Comparison of ENCODE assay signal across 14 mouse cellular contexts in the genomic region with DNA sequence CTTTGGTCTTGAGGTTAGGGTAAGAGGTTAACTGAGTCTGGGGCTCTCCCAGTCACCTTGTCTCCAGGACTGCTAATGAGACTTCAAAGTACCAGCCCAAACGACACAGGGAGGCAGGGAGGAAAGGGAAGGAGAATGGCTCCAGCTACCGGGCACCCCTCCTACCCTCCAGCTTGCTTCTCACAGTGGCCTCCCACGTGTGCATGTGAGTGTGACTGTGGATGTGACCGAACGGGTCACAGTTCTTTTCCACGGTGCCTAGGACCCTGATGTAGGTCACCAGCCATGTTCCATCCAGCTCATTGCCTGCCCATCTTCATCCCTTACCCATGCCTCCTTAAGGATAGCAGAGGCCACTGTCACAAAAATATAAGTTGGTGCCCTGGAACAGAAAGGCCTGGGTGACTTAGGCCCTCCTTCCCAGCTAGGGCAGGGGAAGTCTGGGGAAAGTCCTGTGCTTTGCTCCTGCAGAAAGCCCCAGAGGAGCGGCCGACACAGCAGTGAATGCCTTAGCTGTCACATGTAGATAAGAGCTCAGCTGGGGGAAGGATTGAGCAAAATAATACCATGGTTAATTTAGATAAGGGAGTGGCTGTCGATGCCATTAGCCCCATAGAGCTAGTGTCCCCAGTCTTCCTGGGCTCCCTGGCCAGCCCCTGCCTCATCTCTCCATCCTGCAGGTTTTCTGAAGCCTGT. TPM values are rescaled to one million over a fixed set of nuclear protein-coding genes. Genes with fewer than 3 reads are reported as not detected.
DNase-seq lines count a peak whose midpoint lies in the region; ATAC-seq lines count a peak whose summit lies in the region.
"Had no signal": no experiment of that assay in that cellular context is flagged by ENCODE, and none has a peak within 500 bp of the region (broad histone marks: within the 10 kb centered on the region; RNA-seq: fewer than 3 reads in every experiment).

No protein-coding gene starts in this region.

- no peaks in the 10 kb centered on the region for H3K9me3 ChIP-seq in heart, embryonic 11.5 days (replicated peaks; ENCODE audit: control insufficient read depth, low read length)
- no peaks in the 10 kb centered on the region for H3K9me3 ChIP-seq in neural tube, embryonic 11.5 days (ENCODE audit: control insufficient read depth, low read length)
- H3K9me3 ChIP-seq in neural tube, embryonic 15.5 days (replicated peaks): no peaks in the 10 kb centered on the region
- H3K9me3 ChIP-seq in liver, embryonic 12.5 days (replicated peaks): no peaks in the 10 kb centered on the region
- H3K9me3 ChIP-seq in stomach, embryonic 16.5 days (replicated peaks; ENCODE audit: control insufficient read depth, low read length): no peaks in the 10 kb centered on the region
- H3K9me3 ChIP-seq: embryonic facial prominence, embryonic 15.5 days had no signal

- H3K4me1 ChIP-seq in heart, embryonic 11.5 days (ENCODE audit: control insufficient read depth, insufficient read depth, low read length): peaks cover 25% of the 10 kb centered on the region
- peaks cover 5% of the 10 kb centered on the region; the same call in 1 of the 2 replicates for H3K4me1 ChIP-seq in neural tube, embryonic 11.5 days (ENCODE audit: control insufficient read depth, insufficient read depth, low read length)
- H3K4me1 ChIP-seq in neural tube, embryonic 15.5 days: peaks cover 18% of the 10 kb centered on the region
- H3K4me1 ChIP-seq in liver, embryonic 12.5 days: peaks cover 86% of the 10 kb centered on the region
- H3K4me1 ChIP-seq in stomach, embryonic 16.5 days (ENCODE audit: control insufficient read depth, insufficient read depth, low read length): peaks cover 29% of the 10 kb centered on the region

- H3K27me3 ChIP-seq in heart, embryonic 11.5 days (ENCODE audit: control insufficient read depth, insufficient read depth, low read length): no peaks in the 10 kb centered on the region
- peaks cover 5% of the 10 kb centered on the region; the same call in 1 of the 2 replicates for H3K27me3 ChIP-seq in neural tube, embryonic 11.5 days (ENCODE audit: control insufficient read depth, insufficient read depth, low read length)
- no peaks in the 10 kb centered on the region for H3K27me3 ChIP-seq in neural tube, embryonic 15.5 days (replicated peaks)
- no peaks in the 10 kb centered on the region for H3K27me3 ChIP-seq in liver, embryonic 12.5 days (replicated peaks)
- no peaks in the 10 kb centered on the region for H3K27me3 ChIP-seq in stomach, embryonic 16.5 days (ENCODE audit: control insufficient read depth, insufficient read depth, low read length)
- H3K27me3 ChIP-seq: embryonic facial prominence, embryonic 15.5 days had no signal

- no peak for DNase-seq in heart, adult 9 months (ENCODE audit: low spot score in 2 of 2)
- no peak for DNase-seq in neural tube, embryonic 11.5 days (ENCODE audit: low spot score)
- DNase-seq in lung, postnatal 4 days: no peak
- DNase-seq in cerebellum, adult 11 months: no peak
- DNase-seq: B cell, adult 2 months; cerebellum, adult 2 months; kidney, postnatal 25 days; lung, adult 2 months had no signal

- 41% methylated on average over 9 of the region's 9 CpGs for WGBS in heart, embryonic 11.5 days (ENCODE audit: insufficient replicate concordance)
- WGBS in neural tube, embryonic 11.5 days: 75% methylated on average over 9 of the region's 9 CpGs
- WGBS in neural tube, embryonic 15.5 days: 76% methylated on average over 9 of the region's 9 CpGs
- WGBS in liver, embryonic 12.5 days (ENCODE audit: insufficient replicate concordance): 32% methylated on average over 9 of the region's 9 CpGs
- WGBS in stomach, embryonic 16.5 days: 66% methylated on average over 9 of the region's 9 CpGs

- H3K4me3 ChIP-seq in heart, embryonic 11.5 days (ENCODE audit: low read depth, low read length): no peak overlapping the region; the same call in 1 of the 2 replicates
- no peak overlapping the region for H3K4me3 ChIP-seq in neural tube, embryonic 11.5 days (ENCODE audit: low read depth, low read length)
- H3K4me3 ChIP-seq in neural tube, embryonic 15.5 days (replicated peaks): no peak overlapping the region
- peak overlapping the region; percentile 44 for H3K4me3 ChIP-seq in liver, embryonic 12.5 days
- H3K4me3 ChIP-seq in stomach, embryonic 16.5 days (replicated peaks; ENCODE audit: low read length): no peak overlapping the region
- H3K4me3 ChIP-seq: embryonic facial prominence, embryonic 15.5 days had no signal

- H3K36me3 ChIP-seq in heart, embryonic 11.5 days (ENCODE audit: control insufficient read depth, insufficient read depth, low read length): no peaks in the 10 kb centered on the region
- no peaks in the 10 kb centered on the region for H3K36me3 ChIP-seq in neural tube, embryonic 11.5 days (ENCODE audit: control insufficient read depth, insufficient read depth, low read length)
- no peaks in the 10 kb centered on the region for H3K36me3 ChIP-seq in neural tube, embryonic 15.5 days
- 0 out of 2 replicates have a peak, but pooled peaks cover 5% of the 10 kb centered on the region for H3K36me3 ChIP-seq in liver, embryonic 12.5 days
- no peaks in the 10 kb centered on the region for H3K36me3 ChIP-seq in stomach, embryonic 16.5 days (ENCODE audit: control insufficient read depth, insufficient read depth, low read length)
- H3K36me3 ChIP-seq: embryonic facial prominence, embryonic 15.5 days had no signal

- ATAC-seq in heart, embryonic 11.5 days (replicated peaks; ENCODE audit: insufficient number of reproducible peaks, low FRiP score, low TSS enrichment): peak; percentile 59
- no peak for ATAC-seq in neural tube, embryonic 11.5 days (ENCODE audit: insufficient read depth, low FRiP score, low TSS enrichment)
- no peak for ATAC-seq in neural tube, embryonic 15.5 days (ENCODE audit: low FRiP score)
- ATAC-seq in liver, embryonic 12.5 days: peak; percentile 89
- peak; percentile 6; the same call in 1 of the 2 replicates for ATAC-seq in stomach, embryonic 16.5 days (ENCODE audit: insufficient read depth, low FRiP score)
- ATAC-seq: hindbrain, embryonic 16.5 days had no signal

- peak overlapping the region; percentile 39; the same call in 1 of the 2 replicates for H3K9ac ChIP-seq in heart, embryonic 11.5 days (ENCODE audit: low read depth, low read length)
- no peak overlapping the region for H3K9ac ChIP-seq in neural tube, embryonic 11.5 days (ENCODE audit: low read length)
- no peak overlapping the region for H3K9ac ChIP-seq in neural tube, embryonic 15.5 days (replicated peaks)
- peak overlapping the region; percentile 79 for H3K9ac ChIP-seq in liver, embryonic 12.5 days
- H3K9ac ChIP-seq in stomach, embryonic 16.5 days (ENCODE audit: low read length): no peak overlapping the region
- H3K9ac ChIP-seq: embryonic facial prominence, embryonic 15.5 days had no signal

- peak overlapping the region; percentile 36 for H3K4me2 ChIP-seq in heart, embryonic 11.5 days
- no peak overlapping the region for H3K4me2 ChIP-seq in neural tube, embryonic 11.5 days (ENCODE audit: low read depth)
- H3K4me2 ChIP-seq in neural tube, embryonic 15.5 days: no peak overlapping the region
- H3K4me2 ChIP-seq in liver, embryonic 12.5 days: peak overlapping the region; percentile 91
- no peak overlapping the region for H3K4me2 ChIP-seq in stomach, embryonic 16.5 days (ENCODE audit: low read depth, low read length)
- H3K4me2 ChIP-seq: embryonic facial prominence, embryonic 15.5 days had no signal

- H3K27ac ChIP-seq in heart, embryonic 11.5 days (ENCODE audit: low read depth, low read length): peak overlapping the region; percentile 91
- H3K27ac ChIP-seq in neural tube, embryonic 11.5 days (ENCODE audit: low read depth, low read length): 0 out of 2 replicates have a peak overlapping the region, but pooled peaks have one; percentile 34
- no peak overlapping the region for H3K27ac ChIP-seq in neural tube, embryonic 15.5 days (replicated peaks)
- peak overlapping the region; percentile 99 for H3K27ac ChIP-seq in liver, embryonic 12.5 days
- no peak overlapping the region for H3K27ac ChIP-seq in stomach, embryonic 16.5 days (ENCODE audit: low read length)
- H3K27ac ChIP-seq: embryonic facial prominence, embryonic 15.5 days had no signal

RNA-seq across cellular contexts. Expression of a gene that starts 4.4 kb away (rescaled TPM):
- polyA plus RNA-seq in heart, embryonic 11.5 days (2014; fragmentation: Nextera tagmentation; extraction: Ambion mirVana): 10.8 and 11.4 TPM in 2 replicates
- 1.9 and 2.7 TPM in 2 replicates for polyA plus RNA-seq in neural tube, embryonic 11.5 days (2014; fragmentation: Nextera tagmentation; extraction: Ambion mirVana)
- polyA plus RNA-seq in neural tube, embryonic 15.5 days (2015; fragmentation: Nextera tagmentation; extraction: Ambion mirVana): 4.9 and 6.2 TPM in 2 replicates
- polyA plus RNA-seq in liver, embryonic 12.5 days (2016; fragmentation: Nextera tagmentation; extraction: Ambion mirVana): 12.9 and 13.7 TPM in 2 replicates
- 21.2 and 25.6 TPM in 2 replicates for polyA plus RNA-seq in stomach, embryonic 16.5 days (2015; fragmentation: Nextera tagmentation; extraction: Ambion mirVana)

Comparison
In these comparisons a context has a peak if more than half of its experiments do, and no peak if none do; other contexts are left out.
1. H3K27ac ChIP-seq: peak in heart, embryonic 11.5 days (single experiment), neural tube, embryonic 11.5 days (single experiment) and liver, embryonic 12.5 days (single experiment); none in neural tube, embryonic 15.5 days (single experiment) and stomach, embryonic 16.5 days (single experiment).
2. ATAC-seq: peak in heart, embryonic 11.5 days (single experiment), liver, embryonic 12.5 days (single experiment) and stomach, embryonic 16.5 days (single experiment); none in neural tube, embryonic 11.5 days (single experiment) and neural tube, embryonic 15.5 days (single experiment).
3. H3K4me2 ChIP-seq: peak in heart, embryonic 11.5 days (single experiment) and liver, embryonic 12.5 days (single experiment); none in neural tube, embryonic 11.5 days (single experiment), neural tube, embryonic 15.5 days (single experiment) and stomach, embryonic 16.5 days (single experiment).
4. H3K9ac ChIP-seq: peak in heart, embryonic 11.5 days (single experiment) and liver, embryonic 12.5 days (single experiment); none in neural tube, embryonic 11.5 days (single experiment), neural tube, embryonic 15.5 days (single experiment) and stomach, embryonic 16.5 days (single experiment).